ENCODE assay signal across 24 mouse cellular contexts in the genomic region with DNA sequence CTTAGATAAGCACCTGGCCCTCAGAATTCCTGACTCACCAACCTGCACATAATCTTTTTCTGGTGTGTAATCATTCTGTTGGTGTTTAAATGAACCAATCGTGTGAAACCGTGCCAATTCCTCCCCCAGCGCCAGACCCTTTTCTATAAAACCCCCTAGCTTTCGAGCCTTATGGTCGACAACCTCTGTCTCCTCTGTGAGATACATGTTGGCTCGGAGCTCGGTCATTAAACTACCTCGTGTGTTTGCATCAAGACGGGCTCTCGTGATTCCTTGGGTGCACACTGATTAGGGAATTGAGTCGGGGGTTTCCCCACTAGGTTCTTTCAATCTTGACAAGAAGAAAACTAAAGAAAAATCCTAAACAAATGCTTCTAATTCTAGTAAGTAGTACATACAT. TPM values are rescaled to one million over a fixed set of nuclear protein-coding genes. Genes with fewer than 3 reads are reported as not detected.
"Had no signal": no experiment of that assay in that cellular context is flagged by ENCODE, and none has a peak within 500 bp of the region (broad histone marks: within the 10 kb centered on the region; RNA-seq: fewer than 3 reads in every experiment).

No protein-coding gene starts in this region.

- H3K27ac ChIP-seq: neural tube, embryonic 13.5 days; neural tube, embryonic 15.5 days; stomach, embryonic 15.5 days; stomach, postnatal 0 days had no signal

- H3K27me3 ChIP-seq: neural tube, embryonic 13.5 days; neural tube, embryonic 15.5 days; stomach, embryonic 15.5 days had no signal

- DNase-seq: retina, postnatal 1 day; right cerebral cortex, adult 18-20 months; right cerebral cortex, postnatal 14 days; right cerebral cortex, postnatal 25 days; right cerebral cortex, postnatal 4 days; spleen, adult 18-20 months; thymus, adult 18-20 months; thymus, adult 2 months; thymus, postnatal 25 days; thymus, postnatal 36 days; thymus, postnatal 4 days had no signal

- H3K4me3 ChIP-seq: neural tube, embryonic 13.5 days; neural tube, embryonic 15.5 days; stomach, embryonic 15.5 days had no signal

- H3K4me1 ChIP-seq: neural tube, embryonic 13.5 days; neural tube, embryonic 15.5 days; stomach, embryonic 15.5 days had no signal

- H3K4me2 ChIP-seq: neural tube, embryonic 13.5 days; neural tube, embryonic 15.5 days; stomach, embryonic 15.5 days had no signal

- H3K36me3 ChIP-seq: neural tube, embryonic 13.5 days; neural tube, embryonic 15.5 days; stomach, embryonic 15.5 days had no signal

- H3K9me3 ChIP-seq: neural tube, embryonic 13.5 days; neural tube, embryonic 15.5 days; stomach, embryonic 15.5 days had no signal

- H3K9ac ChIP-seq: neural tube, embryonic 13.5 days; neural tube, embryonic 15.5 days; stomach, embryonic 15.5 days had no signal

RNA-seq across cellular contexts. Expression of a gene that starts 13.0 kb away (rescaled TPM):
- total RNA-seq: neutrophil, adult 5-6 weeks had no signal
- polyA plus RNA-seq: neural tube, embryonic 13.5 days; neural tube, embryonic 14.5 days; neural tube, embryonic 15.5 days; small intestine, adult 2 months; spleen, adult 2 months; stomach, embryonic 14.5 days; stomach, embryonic 15.5 days; stomach, embryonic 16.5 days; stomach, postnatal 0 days; testis, adult 2 months; thymus, adult 2 months; thymus, postnatal 0 days; urinary bladder, adult 2 months had no signal
